Mouse (Mus musculus): ENCODE measurements around the gene Rps6kb2. TPM values are rescaled to one million over a fixed set of nuclear protein-coding genes. Genes with fewer than 3 reads are reported as not detected.

The Rps6kb2 gene
- polyA plus RNA-seq, 1 experiment, result 11.1 TPM

GRCm38 (mm10) chr19:4144550-4145498 is 18.3 kb downstream of the Rps6kb2 start:
- TF ChIP-seq POLR2A (IDR thresholded peaks at IDR 0.05; ENCODE audit: control insufficient read depth, low read depth, low read length), result no peak
- Histone ChIP-seq H3K4me3 (ENCODE audit: control insufficient read depth, low read depth, low read length) (no peak overlapping the region), H3K36me3 (ENCODE audit: control insufficient read depth, insufficient read depth, low read length) (no peaks in the 10 kb centered on the region), H3K27ac (ENCODE audit: control insufficient read depth, insufficient read depth, low read depth, low read length) (no peak overlapping the region), H3K4me1 (ENCODE audit: control insufficient read depth, insufficient read depth, low read length) (peaks cover 14% of the 10 kb centered on the region), H3K27me3 (ENCODE audit: control insufficient read depth, insufficient read depth, low read length) (no peaks in the 10 kb centered on the region)

DNA sequence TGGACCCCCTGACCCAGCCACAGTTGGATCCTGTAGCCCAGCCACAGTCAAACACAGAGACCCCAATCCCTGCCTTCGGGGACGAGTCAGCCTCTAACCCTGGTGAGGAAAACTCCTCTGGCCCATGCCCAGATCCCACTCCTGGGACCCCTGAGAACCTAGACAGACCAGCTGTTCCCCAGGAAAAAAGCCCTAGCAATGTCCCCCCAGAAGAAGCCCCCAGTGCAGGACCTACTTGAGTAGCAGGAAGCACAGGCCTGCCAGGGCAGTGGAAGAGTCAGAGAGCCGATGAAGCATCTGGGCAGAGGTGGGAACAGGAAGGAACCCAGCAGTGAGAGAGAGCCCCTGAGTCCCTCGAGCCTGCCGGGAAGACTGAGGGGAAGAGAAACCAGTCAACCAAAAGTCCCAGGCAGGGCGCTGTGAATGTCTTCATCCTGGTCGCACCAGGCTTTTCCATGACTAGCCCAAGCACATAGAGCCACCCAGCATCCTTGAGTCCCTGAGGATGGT is 19.3 kb downstream of the Rps6kb2 start, which contains the start of gene Cabp4:
TSS of gene Cabp4 (minus strand) at position 275 of the 510 bp plus-strand sequence.
- TF ChIP-seq POLR2A (IDR thresholded peaks at IDR 0.05; ENCODE audit: control insufficient read depth, low read depth, low read length) (no peak), CTCF (IDR thresholded peaks at IDR 0.05; ENCODE audit: control insufficient read depth, insufficient read depth, insufficient replicate concordance, low read depth, low read length) (no peak)
- Histone ChIP-seq H3K27me3 (ENCODE audit: control insufficient read depth, insufficient read depth, low read length) (no peaks in the 10 kb centered on the region), H3K27ac (ENCODE audit: control insufficient read depth, insufficient read depth, low read depth, low read length) (no peak within 1 kb of the TSS), H3K36me3 (ENCODE audit: control insufficient read depth, insufficient read depth, low read length) (no peaks in the 10 kb centered on the region), H3K4me1 (ENCODE audit: control insufficient read depth, insufficient read depth, low read length) (peaks cover 11% of the 10 kb centered on the region), H3K4me3 (ENCODE audit: control insufficient read depth, low read depth, low read length) (no peak within 1 kb of the TSS)

DNA sequence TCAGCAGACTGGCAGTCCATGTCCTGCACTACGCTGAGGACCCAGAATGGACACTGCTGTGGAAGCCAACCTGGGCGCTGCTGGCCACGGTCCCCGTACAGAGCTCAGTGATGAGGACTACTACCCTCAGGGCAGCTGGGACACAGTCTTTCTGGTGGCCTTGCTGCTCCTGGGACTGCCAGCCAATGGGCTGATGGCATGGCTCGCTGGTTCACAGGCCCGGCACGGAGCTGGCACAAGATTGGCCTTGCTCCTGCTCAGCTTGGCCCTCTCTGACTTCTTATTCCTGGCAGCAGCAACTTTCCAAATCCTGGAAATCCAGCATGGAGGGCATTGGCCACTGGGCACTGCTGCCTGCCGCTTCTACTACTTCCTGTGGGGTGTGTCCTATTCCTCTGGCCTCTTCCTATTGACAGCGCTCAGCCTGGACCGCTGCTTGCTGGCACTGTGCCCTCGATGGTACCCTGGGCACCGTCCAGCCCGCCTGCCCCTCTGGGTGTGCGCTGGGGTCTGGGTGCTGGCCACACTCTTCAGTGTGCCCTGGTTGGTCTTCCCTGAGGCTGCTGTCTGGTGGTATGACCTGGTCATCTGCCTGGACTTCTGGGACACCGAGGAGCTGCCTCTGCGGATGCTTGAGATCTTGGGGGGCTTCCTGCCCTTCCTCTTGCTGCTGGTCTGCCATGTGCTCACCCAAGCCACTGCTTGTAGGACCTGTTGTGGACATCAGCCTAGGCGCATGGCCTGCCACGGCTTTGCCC is 20.6 kb downstream of the Rps6kb2 start:
- H3K27me3 ChIP-seq (ENCODE audit: control insufficient read depth, insufficient read depth, low read length), result no peaks in the 10 kb centered on the region
- no peak overlapping the region for H3K27ac ChIP-seq (ENCODE audit: control insufficient read depth, insufficient read depth, low read depth, low read length)
- no peak for TF ChIP-seq CTCF (IDR thresholded peaks at IDR 0.05; ENCODE audit: control insufficient read depth, insufficient read depth, insufficient replicate concordance, low read depth, low read length)
- TF ChIP-seq POLR2A (IDR thresholded peaks at IDR 0.05; ENCODE audit: control insufficient read depth, low read depth, low read length), result no peak
- H3K4me3 ChIP-seq (ENCODE audit: control insufficient read depth, low read depth, low read length), result no peak overlapping the region
- peaks cover 7% of the 10 kb centered on the region for H3K4me1 ChIP-seq (ENCODE audit: control insufficient read depth, insufficient read depth, low read length)
- H3K36me3 ChIP-seq (ENCODE audit: control insufficient read depth, insufficient read depth, low read length), result no peaks in the 10 kb centered on the region

- no peaks in the 10 kb centered on the region for H3K4me1 ChIP-seq (ENCODE audit: control insufficient read depth, insufficient read depth, low read length)
- no peak overlapping the region for H3K27ac ChIP-seq (ENCODE audit: control insufficient read depth, insufficient read depth, low read depth, low read length)
- TF ChIP-seq POLR2A (IDR thresholded peaks at IDR 0.05; ENCODE audit: control insufficient read depth, low read depth, low read length) (no peak), CTCF (IDR thresholded peaks at IDR 0.05; ENCODE audit: control insufficient read depth, insufficient read depth, insufficient replicate concordance, low read depth, low read length) (no peak)
- H3K36me3 ChIP-seq (ENCODE audit: control insufficient read depth, insufficient read depth, low read length), result no peaks in the 10 kb centered on the region
- no peaks in the 10 kb centered on the region for H3K27me3 ChIP-seq (ENCODE audit: control insufficient read depth, insufficient read depth, low read length)
- no peak overlapping the region for H3K4me3 ChIP-seq (ENCODE audit: control insufficient read depth, low read depth, low read length)
Measured at GRCm38 (mm10) chr19:4140147-4140546, 23.0 kb downstream of the Rps6kb2 start.

- no peak for TF ChIP-seq CTCF (IDR thresholded peaks at IDR 0.05; ENCODE audit: control insufficient read depth, insufficient read depth, insufficient replicate concordance, low read depth, low read length)
- TF ChIP-seq POLR2A (IDR thresholded peaks at IDR 0.05; ENCODE audit: control insufficient read depth, low read depth, low read length), result no peak
- Histone ChIP-seq H3K4me1 (ENCODE audit: control insufficient read depth, insufficient read depth, low read length) (no peaks in the 10 kb centered on the region), H3K36me3 (ENCODE audit: control insufficient read depth, insufficient read depth, low read length) (no peaks in the 10 kb centered on the region), H3K4me3 (ENCODE audit: control insufficient read depth, low read depth, low read length) (no peak within 1 kb of the TSS), H3K27ac (ENCODE audit: control insufficient read depth, insufficient read depth, low read depth, low read length) (no peak within 1 kb of the TSS), H3K27me3 (ENCODE audit: control insufficient read depth, insufficient read depth, low read length) (no peaks in the 10 kb centered on the region)
Measured at GRCm38 (mm10) chr19:4139446-4139845, 23.7 kb downstream of the Rps6kb2 start, which contains the start of gene Gpr152. Gene Gpr152 (plus strand): TSS chr19:4139787.

GRCm38 (mm10) chr19:4137913-4138312 is 25.2 kb downstream of the Rps6kb2 start:
- Histone ChIP-seq H3K4me1 (ENCODE audit: control insufficient read depth, insufficient read depth, low read length) (no peaks in the 10 kb centered on the region), H3K4me3 (ENCODE audit: control insufficient read depth, low read depth, low read length) (no peak overlapping the region), H3K27me3 (ENCODE audit: control insufficient read depth, insufficient read depth, low read length) (no peaks in the 10 kb centered on the region), H3K36me3 (ENCODE audit: control insufficient read depth, insufficient read depth, low read length) (no peaks in the 10 kb centered on the region), H3K27ac (ENCODE audit: control insufficient read depth, insufficient read depth, low read depth, low read length) (no peak overlapping the region)
- no peak for TF ChIP-seq CTCF (IDR thresholded peaks at IDR 0.05; ENCODE audit: control insufficient read depth, insufficient read depth, insufficient replicate concordance, low read depth, low read length)
- TF ChIP-seq POLR2A (IDR thresholded peaks at IDR 0.05; ENCODE audit: control insufficient read depth, low read depth, low read length), result no peak

DNA sequence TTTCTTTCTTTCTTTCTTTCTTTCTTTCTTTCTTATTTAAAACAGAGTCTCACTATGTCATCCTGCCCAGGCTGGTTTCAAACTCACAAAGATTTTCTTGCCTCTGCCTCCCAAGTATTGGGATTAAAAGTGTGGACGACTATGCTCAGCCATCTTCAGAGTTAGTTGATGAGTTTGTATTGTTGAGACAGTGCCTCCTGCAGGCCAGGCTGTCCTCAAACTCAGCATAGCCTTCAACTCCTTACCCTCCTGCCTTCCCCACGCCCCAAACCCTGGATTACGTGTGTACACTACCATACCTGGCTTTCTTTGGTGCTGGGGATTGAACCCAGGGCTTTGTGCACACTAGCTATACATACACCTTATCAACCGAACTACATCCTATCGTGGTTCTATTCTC is 26.7 kb downstream of the Rps6kb2 start:
- TF ChIP-seq POLR2A (IDR thresholded peaks at IDR 0.05; ENCODE audit: control insufficient read depth, low read depth, low read length) (no peak), CTCF (IDR thresholded peaks at IDR 0.05; ENCODE audit: control insufficient read depth, insufficient read depth, insufficient replicate concordance, low read depth, low read length) (no peak)
- Histone ChIP-seq H3K27ac (ENCODE audit: control insufficient read depth, insufficient read depth, low read depth, low read length) (no peak overlapping the region), H3K27me3 (ENCODE audit: control insufficient read depth, insufficient read depth, low read length) (no peaks in the 10 kb centered on the region), H3K4me1 (ENCODE audit: control insufficient read depth, insufficient read depth, low read length) (no peaks in the 10 kb centered on the region), H3K4me3 (ENCODE audit: control insufficient read depth, low read depth, low read length) (no peak overlapping the region), H3K36me3 (ENCODE audit: control insufficient read depth, insufficient read depth, low read length) (no peaks in the 10 kb centered on the region)
